Comparison of ENCODE assay signal across 22 mouse cellular contexts in the genomic region with DNA sequence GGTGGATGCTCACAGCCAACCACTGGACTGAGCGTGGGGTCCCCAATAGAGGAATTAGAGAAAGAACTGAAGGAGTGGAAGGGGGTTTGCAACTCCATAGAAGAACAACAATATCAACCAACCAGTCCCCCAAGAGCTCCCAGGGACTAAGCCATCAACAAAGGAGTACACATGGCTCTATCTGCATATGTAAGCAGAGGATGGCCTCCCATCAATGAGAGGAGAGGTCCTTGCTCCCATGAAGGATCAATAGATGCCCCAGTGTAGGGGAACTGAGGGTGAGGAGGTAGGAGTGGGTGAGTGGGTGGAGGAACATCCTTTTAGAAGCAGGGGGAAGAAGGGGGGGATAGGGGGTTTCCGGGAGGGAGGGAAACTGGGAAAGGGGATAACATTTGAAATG.
DNase-seq lines count a peak whose midpoint lies in the region; TF ChIP-seq lines count a peak whose summit lies in the region.
"Had no signal": no experiment of that assay in that cellular context is flagged by ENCODE, and none has a peak within 500 bp of the region (broad histone marks: within the 10 kb centered on the region; RNA-seq: fewer than 3 reads in every experiment).

No protein-coding gene starts in this region.

- H3K9me3 ChIP-seq in ES-Bruce4 (replicated peaks; ENCODE audit: control insufficient read depth, insufficient read depth, low read length, poor library complexity, severe bottlenecking) (no peaks in the 10 kb centered on the region), ES-E14 (ENCODE audit: control insufficient read depth, insufficient read depth, low read depth, low read length) (no peaks in the 10 kb centered on the region)
- H3K9me3 ChIP-seq: embryonic facial prominence, embryonic 13.5 days; embryonic facial prominence, embryonic 15.5 days; forebrain, embryonic 10.5 days; forebrain, embryonic 12.5 days had no signal

- no peak overlapping the region for H3K27ac ChIP-seq in ES-Bruce4 (ENCODE audit: insufficient read depth, low read length)
- H3K27ac ChIP-seq in ES-E14 (ENCODE audit: insufficient read depth, low read depth, low read length, poor library complexity, severe bottlenecking): peak overlapping the region; percentile 58; the same call in 1 of the 2 replicates
- H3K27ac ChIP-seq: embryonic facial prominence, embryonic 13.5 days; embryonic facial prominence, embryonic 15.5 days; forebrain, embryonic 10.5 days; forebrain, embryonic 12.5 days had no signal

- TF ChIP-seq POLR2A in ES-Bruce4 (IDR thresholded peaks at IDR 0.05; ENCODE audit: insufficient read depth, low read length): no peak

- in situ Hi-C loops in ES-E14 (cut with MboI; ENCODE audit: low sequenced_read_pairs in 2 of 2, unreplicated experiment in 2 of 2): loop anchor here (10.0 to 25.0 kb wide), 2 partner anchors 445 to 448 kb away; no protein-coding TSS in a partner anchor

- TF ChIP-seq CTCF in ES-Bruce4 (IDR thresholded peaks at IDR 0.05; ENCODE audit: low read depth, low read length): no peak

- TF ChIP-seq EP300 in ES-Bruce4 (IDR thresholded peaks at IDR 0.05; ENCODE audit: insufficient read depth, low read depth, low read length): 0 out of 2 replicates have a peak, but pooled peaks have one; percentile 29

- H3K27me3 ChIP-seq in ES-Bruce4 (ENCODE audit: control insufficient read depth, insufficient read depth, low read length, poor library complexity, severe bottlenecking): no peaks in the 10 kb centered on the region
- H3K27me3 ChIP-seq: CH12.LX; embryonic facial prominence, embryonic 13.5 days; embryonic facial prominence, embryonic 15.5 days; forebrain, embryonic 12.5 days had no signal

- H3K9ac ChIP-seq in ES-Bruce4 (ENCODE audit: low read depth, poor library complexity, severe bottlenecking) (no peak overlapping the region), ES-E14 (ENCODE audit: insufficient read depth, low read depth, low read length, poor library complexity, severe bottlenecking) (no peak overlapping the region)
- H3K9ac ChIP-seq: embryonic facial prominence, embryonic 13.5 days; embryonic facial prominence, embryonic 15.5 days; forebrain, embryonic 12.5 days had no signal

- intact Hi-C loops in heart, postnatal 25 days (cut with DNase I): no loop called here

- DNase-seq in ES-E14 (ENCODE audit: low read depth, low spot score) (no peak), ZHBTc4 (ENCODE audit: low read depth, low spot score) (peak; percentile 34)
- DNase-seq in ovary, adult 18-20 months (ENCODE audit: low spot score): no peak
- DNase-seq in heart, postnatal 25 days (ENCODE audit: low spot score): no peak
- DNase-seq: adrenal gland, adult 2 months; adrenal gland, postnatal 10 days; adrenal gland, postnatal 25 days; B cell, adult 2 months; cerebellum, adult 11 months; cerebellum, adult 18-20 months; cerebellum, adult 8-10 months; cerebellum, adult 9-11 months; cerebellum, postnatal 14 days; cerebellum, postnatal 36 days; embryo, embryonic 11 days had no signal

- H3K4me1 ChIP-seq in ES-Bruce4 (ENCODE audit: control insufficient read depth, insufficient read depth, low read length) (no peaks in the 10 kb centered on the region), ES-E14 (ENCODE audit: control insufficient read depth in 2 of 2, insufficient read depth in 2 of 2, low read length in 2 of 2, poor library complexity in 1 of 2) (peaks cover 5 to 8% of the 10 kb centered on the region in 2 experiments; a peak in 1 of 4 replicates)
- H3K4me1 ChIP-seq: embryonic facial prominence, embryonic 13.5 days; embryonic facial prominence, embryonic 15.5 days; forebrain, embryonic 12.5 days had no signal

- H3K4me3 ChIP-seq in ES-Bruce4 (ENCODE audit: low read depth, low read length): no peak overlapping the region
- H3K4me3 ChIP-seq in ES-E14 (ENCODE audit: insufficient read depth in 1 of 2, low read depth in 1 of 2, low read length in 2 of 2, poor library complexity in 1 of 2, severe bottlenecking in 1 of 2): no peak overlapping the region
- H3K4me3 ChIP-seq: embryonic facial prominence, embryonic 13.5 days; embryonic facial prominence, embryonic 15.5 days; erythroblast, embryonic 14.5 days; forebrain, embryonic 10.5 days; forebrain, embryonic 12.5 days had no signal

- H3K36me3 ChIP-seq in ES-Bruce4 (ENCODE audit: control insufficient read depth, insufficient read depth, low read length, poor library complexity, severe bottlenecking): no peaks in the 10 kb centered on the region
- no peaks in the 10 kb centered on the region for H3K36me3 ChIP-seq in ES-E14 (ENCODE audit: control insufficient read depth, insufficient read depth, low read length, poor library complexity, severe bottlenecking)

TF ChIP-seq in ES-E14, 5 proteins besides CTCF, POLR2A, EP300 and RAD21:
- no peak for TF ChIP-seq CHD2 (IDR thresholded peaks at IDR 0.05; ENCODE audit: low read depth, low read length)
- TF ChIP-seq MAFK (IDR thresholded peaks at IDR 0.05; ENCODE audit: insufficient read depth, low read depth, low read length): no peak
- no peak for TF ChIP-seq ZC3H11A (IDR thresholded peaks at IDR 0.05; ENCODE audit: borderline replicate concordance, low read depth, low read length)
- no peak for TF ChIP-seq HCFC1 (IDR thresholded peaks at IDR 0.05; ENCODE audit: borderline replicate concordance, insufficient read depth, low read length)
- no peak for TF ChIP-seq ZNF384 (IDR thresholded peaks at IDR 0.05; ENCODE audit: low read depth, low read length)
TF ChIP-seq in ES-E14: peak in this region for 0.
